Mouse (Mus musculus) adrenal gland, adult (tissue): ENCODE measurements around the gene Tex12.

Experiments
- DNase-seq, 2 experiments: peaks; one replicate each; pipeline ENCODE4 v3.0.0; 2022 to 2023; ENCODE audit warnings: low spot score in 1 of 2; ENCODE audit not compliant: inconsistent age in 2 of 2

Gene Tex12

DNA sequence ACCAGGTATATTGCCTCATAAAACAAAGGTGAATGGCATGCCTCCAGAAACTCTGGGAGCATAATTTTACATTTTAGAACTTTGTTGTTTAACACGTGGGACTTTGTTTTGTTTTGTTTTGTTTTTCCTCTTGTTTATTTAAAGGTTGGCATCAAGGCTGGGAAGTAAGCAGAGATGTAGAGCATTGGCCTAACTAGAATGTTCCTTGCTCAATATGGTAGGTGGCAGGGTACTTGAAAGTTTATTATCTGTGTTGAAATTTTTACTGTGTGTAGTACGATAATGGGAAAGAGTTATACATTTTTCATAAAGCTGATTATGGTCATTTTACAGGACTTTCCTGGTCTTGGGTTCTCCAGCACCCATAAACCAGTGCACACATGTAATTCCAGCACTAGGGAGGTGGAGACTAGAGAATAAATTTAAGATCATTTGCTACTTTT is 814 bp upstream of the Tex12 start:
- no peak for DNase-seq

DNA sequence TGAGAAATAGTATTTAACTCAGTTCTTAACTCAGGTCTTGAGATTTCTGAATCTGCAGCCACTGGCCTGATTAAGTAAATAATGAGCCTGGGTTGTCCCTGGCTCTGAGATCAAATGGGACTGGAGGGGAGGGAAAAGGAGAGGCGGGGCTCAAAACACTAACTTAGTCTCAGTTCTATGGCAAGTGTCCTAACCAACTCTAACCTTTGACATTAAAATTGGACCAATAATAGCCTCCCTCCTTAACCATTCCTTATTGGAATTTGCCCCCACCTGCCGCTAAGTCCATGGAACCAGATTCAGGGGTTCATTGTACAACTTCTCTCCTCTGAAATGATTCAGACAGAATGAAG is 6.1 kb downstream of the Tex12 start, which contains the start of gene Bco2:
TSS of gene Bco2 (minus strand) at position 88 of the 353 bp plus-strand sequence.
- DNase-seq = peak in 1 of 2 experiments; percentile 22

DNA sequence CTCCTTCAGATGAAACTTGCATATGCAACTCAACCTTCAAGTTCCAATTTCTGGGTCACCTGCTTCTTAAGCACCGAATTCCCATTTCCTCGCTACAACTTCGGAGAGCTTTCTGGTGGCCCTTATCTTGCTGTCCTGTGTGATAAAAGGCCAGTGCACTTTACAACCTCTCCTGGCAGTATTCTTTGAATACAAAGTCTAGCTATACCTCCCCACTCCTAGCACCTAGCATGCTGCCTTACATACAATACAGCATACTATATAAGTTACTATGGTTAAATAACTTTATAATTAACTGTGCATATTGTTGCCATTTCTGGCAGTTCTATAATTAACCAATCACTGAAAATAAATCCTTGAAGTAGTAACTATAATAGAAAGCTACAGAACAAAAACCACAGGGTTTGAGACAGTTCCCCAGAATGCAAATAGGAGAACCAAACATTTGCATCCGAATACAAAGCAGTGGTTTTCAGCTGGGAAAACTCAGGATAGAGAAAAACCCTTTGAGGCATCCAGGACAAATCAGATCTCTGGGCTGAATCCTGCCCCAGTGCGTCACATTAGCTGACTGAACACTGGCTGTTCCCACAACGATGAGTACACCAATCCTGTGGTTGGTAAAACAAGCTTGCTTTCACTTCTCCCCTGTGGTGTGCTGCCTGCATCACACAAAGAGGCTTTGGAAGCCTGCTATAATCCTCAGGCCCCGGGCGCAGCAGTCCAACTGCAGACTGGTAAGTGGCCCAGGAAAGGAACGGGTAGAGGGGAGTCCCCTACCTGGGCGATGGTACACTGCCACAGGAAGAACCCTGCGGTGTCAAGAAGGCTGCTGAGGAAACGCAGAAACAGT is 6.7 kb downstream of the Tex12 start, which contains the start of gene Il18:
TSS of gene Il18 (plus strand) at position 587 of the 853 bp plus-strand sequence.
- DNase-seq = peak; percentile 57 to 81

DNA sequence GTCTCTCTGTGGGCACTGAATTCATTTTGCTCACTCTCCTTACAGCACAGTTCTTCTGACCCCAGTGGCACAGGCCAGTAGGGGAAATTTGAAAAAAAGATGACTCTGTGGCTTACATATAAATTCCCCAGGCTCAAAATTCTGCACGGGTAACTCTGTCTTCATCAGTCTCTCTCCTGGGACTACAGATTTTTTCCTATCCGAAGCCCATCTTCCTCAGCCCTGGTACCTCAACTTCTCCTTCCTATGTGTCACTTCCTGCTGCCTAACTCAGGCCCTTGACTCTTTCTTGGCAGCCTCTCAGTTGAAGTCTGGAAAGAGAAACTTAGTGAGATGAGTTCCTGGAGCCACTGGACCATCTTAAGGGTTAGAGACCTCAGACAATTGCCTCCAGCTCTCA is 7.6 kb downstream of the Tex12 start:
- DNase-seq = no peak

- DNase-seq = no peak
These were observed 8.9 kb downstream of the Tex12 start for GRCm38 (mm10) chr9:50552206-50552605.

DNA sequence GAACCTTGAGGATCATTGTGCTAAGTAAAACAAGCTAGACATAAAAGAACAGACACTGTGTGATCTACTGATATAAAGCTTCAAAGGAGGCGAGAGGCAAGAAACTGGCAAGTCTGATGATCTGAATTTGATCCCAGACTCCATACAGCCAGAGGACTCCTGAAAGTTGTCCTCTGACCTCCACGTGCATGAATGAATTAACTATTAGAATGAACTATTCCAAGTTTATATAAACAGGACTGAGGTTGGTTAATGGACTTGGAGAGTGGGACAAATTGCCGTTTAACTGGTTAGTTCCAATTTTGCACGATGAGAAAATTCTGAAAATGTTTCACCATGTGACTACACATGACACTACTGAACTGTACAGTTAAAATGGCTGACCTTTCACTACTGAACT is 12.2 kb downstream of the Tex12 start:
- no peak for DNase-seq

DNA sequence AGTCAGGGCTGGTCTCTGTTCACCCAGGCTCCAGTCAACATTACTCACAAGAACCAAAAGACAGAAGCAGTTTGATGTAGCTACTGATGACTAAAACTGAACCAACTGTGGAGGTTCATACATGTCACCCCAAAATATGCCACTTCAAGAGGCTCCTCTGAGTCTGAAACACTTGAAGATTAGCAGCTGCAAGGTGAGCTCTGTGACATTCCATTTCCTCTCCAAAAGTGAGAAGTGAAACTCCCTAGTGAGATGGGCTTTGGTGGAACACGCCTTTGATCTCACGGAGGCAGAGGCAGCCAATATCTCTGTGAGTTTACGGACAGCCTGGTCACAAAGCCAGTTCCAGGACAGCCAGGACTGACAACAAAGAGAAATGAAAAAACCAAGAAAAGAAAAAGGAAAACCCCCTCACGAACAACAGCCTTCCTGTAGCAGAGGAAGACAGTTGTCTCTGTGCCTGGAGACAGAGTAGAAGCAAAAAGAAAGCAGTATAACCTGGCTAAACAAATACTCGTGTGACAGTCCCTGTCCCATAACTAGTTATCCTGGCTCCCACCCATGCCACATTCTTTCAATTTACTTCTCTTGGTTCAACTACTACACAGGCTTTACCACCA is 13.2 kb downstream of the Tex12 start:
- DNase-seq = no peak

DNA sequence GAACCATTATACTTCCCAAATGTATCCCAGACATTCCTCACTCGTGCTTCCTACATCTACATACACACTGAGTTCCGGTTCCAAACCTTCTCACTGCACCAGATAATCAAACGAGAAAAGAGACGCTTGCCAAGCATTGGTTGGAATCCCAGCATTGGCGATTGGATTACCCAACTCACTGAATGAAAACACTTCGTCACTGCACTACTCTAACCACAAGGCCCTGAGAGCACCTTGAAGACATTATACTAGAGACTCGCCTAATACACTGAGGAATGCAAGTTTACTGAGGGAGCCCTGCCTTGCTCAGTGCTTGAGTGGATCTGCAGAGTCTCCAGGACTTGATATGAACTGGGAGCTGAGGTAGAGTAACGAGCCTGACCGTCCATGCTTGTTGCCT is 18.7 kb downstream of the Tex12 start:
- DNase-seq = no peak

DNA sequence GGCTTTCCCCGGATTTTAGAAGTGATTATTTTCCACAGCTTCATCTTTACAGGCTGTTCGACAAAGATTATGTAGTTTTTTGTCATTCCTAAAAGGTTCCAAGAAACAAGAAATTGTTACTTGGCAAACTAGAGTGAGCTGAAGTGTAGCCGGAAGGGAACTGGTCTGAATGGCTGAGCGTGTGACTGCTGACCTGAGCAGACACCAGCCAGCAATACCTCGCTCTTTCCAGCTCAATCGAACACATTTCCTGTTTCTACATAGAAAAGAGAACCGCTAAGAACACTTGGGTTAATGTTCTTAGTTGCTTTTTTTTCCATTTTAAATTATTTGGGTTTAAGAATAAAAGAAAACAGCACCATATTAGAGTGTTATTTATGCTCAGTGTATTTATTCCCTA is 21.0 kb downstream of the Tex12 start:
- no peak for DNase-seq

GRCm38 (mm10) chr9:50537295-50537694 is 23.8 kb downstream of the Tex12 start:
- no peak for DNase-seq

DNA sequence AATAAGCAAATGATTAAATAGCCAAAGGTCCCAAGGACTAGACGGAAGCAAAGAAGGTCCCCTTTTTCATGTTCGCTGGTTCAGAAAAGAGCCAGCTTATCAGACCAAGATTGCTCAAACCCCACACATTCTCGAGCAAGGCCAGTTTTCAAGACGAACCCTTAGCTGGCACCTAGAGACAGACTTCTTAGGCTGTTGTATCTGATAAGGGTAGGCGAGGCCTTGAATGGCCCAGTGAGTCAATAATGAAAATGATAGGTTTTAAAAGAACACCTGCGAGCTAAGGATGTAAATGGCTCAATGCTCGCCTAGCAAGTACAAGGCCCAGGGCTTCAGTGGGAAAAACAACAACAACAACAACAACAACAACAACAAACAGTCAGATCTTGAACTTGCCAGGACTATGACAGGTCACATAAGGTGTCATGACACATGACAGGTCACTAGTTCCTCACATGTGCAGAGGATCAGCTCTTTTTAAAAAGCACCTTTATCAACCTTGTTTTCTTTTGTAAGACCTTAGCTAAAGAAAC is 24.5 kb downstream of the Tex12 start:
- no peak for DNase-seq

DNA sequence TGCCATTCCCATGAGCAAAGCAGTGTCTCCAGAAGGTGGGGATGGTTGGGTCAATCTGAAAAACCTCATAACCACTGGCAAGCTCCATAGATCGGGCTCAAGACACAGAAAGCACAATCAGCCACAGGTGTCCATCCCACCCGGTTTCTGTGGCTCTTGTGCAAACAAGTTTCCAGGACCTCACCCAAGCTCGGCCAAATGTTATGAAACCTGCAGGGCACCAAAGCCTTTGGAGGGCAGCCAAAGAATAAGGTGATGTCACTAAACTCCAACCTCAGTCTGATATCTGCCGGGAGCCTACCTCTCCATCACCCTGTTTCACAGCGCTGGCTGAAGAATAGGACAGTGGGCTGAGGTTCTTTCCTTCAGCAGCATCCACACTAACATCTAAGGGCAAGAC is 25.2 kb downstream of the Tex12 start:
- DNase-seq = no peak

- DNase-seq = no peak
These were observed 27.3 kb downstream of the Tex12 start for GRCm38 (mm10) chr9:50533791-50534190.

GRCm38 (mm10) chr9:50533328-50533727 is 27.8 kb downstream of the Tex12 start:
- no peak for DNase-seq

- peak in 1 of 2 experiments; percentile 69 for DNase-seq
These were observed 30.2 kb downstream of the Tex12 start for GRCm38 (mm10) chr9:50530890-50531289.

GRCm38 (mm10) chr9:50528293-50528892 is 32.7 kb downstream of the Tex12 start, which contains the start of gene Pts:
TSS of gene Pts (minus strand) at chr9:50528724.
- peak; percentile 97 to 99 for DNase-seq

- no peak for DNase-seq
These were observed 33.3 kb downstream of the Tex12 start for GRCm38 (mm10) chr9:50527860-50528259.

DNA sequence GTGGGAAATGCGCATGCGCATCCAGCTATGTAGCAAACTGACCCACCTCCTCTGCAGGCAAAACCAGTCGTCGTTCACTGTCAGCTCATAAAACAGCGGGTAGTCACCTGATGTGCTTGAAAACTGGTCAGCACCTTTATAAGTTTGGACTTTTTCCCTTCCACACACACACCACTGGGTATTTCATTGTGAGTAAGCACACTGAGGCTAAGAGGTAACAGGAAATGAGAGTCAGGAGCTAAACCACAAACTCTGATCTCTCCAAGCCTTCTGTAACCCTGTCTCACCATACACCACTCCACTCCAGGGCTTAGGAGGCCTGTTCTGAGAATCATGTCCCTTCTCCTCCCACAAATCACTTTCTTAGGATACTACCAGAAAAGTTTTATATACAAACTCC is 35.5 kb downstream of the Tex12 start:
- no peak for DNase-seq

- DNase-seq = peak in 1 of 2 experiments; percentile 66
These were observed 36.2 kb downstream of the Tex12 start for GRCm38 (mm10) chr9:50524936-50525335.

- peak in 1 of 2 experiments; percentile 36 for DNase-seq
These were observed 38.6 kb downstream of the Tex12 start for GRCm38 (mm10) chr9:50522574-50522973.

- peak in 1 of 2 experiments; percentile 23 for DNase-seq
These were observed 39.6 kb downstream of the Tex12 start for GRCm38 (mm10) chr9:50521562-50521961.
